Mouse (Mus musculus): ENCODE measurements around the gene Smim5.

Gene Smim5

GRCm38 (mm10) chr11:115894755-115895520, 4.8 kb upstream of the Smim5 start:
- DNase-seq (ENCODE audit: low spot score in 2 of 2) = peak; percentile 63 to 80

DNA sequence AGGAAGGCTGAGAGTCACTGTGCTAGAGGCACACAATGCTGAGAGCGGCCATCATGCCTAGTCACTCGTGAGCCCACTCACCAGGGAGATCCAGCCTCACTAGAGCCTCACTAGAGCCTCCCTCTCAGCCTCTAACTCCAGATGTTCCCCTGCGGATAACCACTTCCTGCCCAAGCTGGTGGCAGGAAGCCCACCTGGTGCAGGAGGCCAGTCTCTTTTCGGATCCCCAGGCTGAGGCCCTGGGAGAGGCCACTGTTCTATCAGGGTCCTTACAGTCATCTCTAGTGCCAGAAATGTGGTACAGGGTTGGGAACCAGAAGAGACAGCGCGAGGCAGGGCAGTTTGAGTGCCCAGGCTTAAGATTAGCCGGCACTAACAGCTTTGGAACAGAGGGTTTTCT, 1.3 kb upstream of the Smim5 start:
- peak; percentile 76 to 81 for DNase-seq (ENCODE audit: low spot score in 2 of 2)

GRCm38 (mm10) chr11:115898886-115899285, 880 bp upstream of the Smim5 start:
- DNase-seq (ENCODE audit: low spot score in 2 of 2) = peak; percentile 68 to 88

- DNase-seq (ENCODE audit: low spot score in 2 of 2) = no peak
These were observed 983 bp downstream of the Smim5 start for GRCm38 (mm10) chr11:115900561-115901337.

DNA sequence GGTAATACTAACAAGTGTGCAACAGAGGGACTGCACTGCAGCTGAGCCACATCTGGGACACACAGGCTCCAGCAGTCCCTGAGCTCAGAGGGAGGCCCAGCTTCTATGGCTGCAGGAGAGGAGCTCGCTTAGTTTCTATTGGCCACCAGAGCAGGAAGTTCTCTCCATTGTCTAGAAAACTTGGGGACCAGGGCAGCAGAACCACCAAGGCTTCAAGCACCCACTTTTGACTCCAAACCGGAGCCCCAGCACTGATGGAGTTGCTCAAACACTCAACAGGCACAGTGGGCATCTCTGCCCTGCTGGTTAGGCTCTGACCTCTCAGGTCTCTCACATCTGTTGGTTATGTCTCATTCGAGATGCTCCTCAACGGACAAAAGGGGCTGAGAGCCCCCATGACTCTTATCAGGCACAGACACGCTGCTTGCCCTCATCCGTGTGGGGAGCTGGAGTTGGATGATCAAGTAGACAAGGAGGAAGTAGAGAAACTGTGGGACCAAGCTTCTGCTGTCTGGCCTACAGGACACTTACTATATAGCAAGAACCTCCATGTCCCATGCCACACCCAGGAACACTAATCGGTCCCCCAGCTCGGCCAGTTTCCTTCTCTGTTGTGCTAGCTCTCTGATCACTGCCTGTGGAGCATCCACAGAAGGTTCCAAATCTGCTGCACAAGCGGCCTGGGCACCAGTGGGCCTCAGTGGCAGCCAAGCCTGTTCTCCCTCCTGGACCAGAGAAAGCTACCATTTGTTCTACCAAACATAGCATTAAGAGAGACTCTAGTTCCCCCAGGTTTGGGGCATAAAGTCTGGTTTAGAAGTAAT, 1.8 kb downstream of the Smim5 start:
- DNase-seq (ENCODE audit: low spot score in 2 of 2) = peak; percentile 57 to 58

- DNase-seq (ENCODE audit: low spot score in 2 of 2) = no peak
These were observed 2.4 kb downstream of the Smim5 start for GRCm38 (mm10) chr11:115902177-115902576.

GRCm38 (mm10) chr11:115902831-115903230, 3.1 kb downstream of the Smim5 start:
- no peak for DNase-seq (ENCODE audit: low spot score in 2 of 2)

GRCm38 (mm10) chr11:115903384-115904230, 3.8 kb downstream of the Smim5 start:
- DNase-seq (ENCODE audit: low spot score in 2 of 2) = no peak

- peak in 1 of 2 experiments; percentile 48 for DNase-seq (ENCODE audit: low spot score in 2 of 2)
These were observed 4.6 kb downstream of the Smim5 start for GRCm38 (mm10) chr11:115904231-115904955.

GRCm38 (mm10) chr11:115904956-115905790, 5.4 kb downstream of the Smim5 start:
- no peak for DNase-seq (ENCODE audit: low spot score in 2 of 2)

GRCm38 (mm10) chr11:115906116-115906515, 6.3 kb downstream of the Smim5 start:
- DNase-seq (ENCODE audit: low spot score in 2 of 2) = no peak

DNA sequence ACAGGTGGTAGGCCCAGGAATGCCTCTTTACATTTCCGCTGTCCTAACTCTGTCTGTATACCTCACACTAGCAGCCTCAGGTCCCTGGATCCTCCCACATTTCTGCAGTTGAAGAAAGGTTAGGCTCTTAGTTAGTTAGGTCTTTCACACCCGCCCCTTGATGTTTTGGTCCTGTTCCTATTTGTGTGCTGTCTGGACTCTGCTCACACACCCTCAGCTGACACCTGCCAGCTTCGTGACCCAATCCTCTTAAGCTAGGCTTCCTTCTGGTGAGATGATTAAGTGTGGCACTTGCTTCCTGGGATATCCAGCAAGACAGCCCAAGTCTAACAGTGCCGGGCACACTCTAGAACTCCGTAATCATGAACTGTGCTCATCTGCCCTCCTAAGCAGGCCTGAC, 6.8 kb downstream of the Smim5 start:
- no peak for DNase-seq (ENCODE audit: low spot score in 2 of 2)

DNA sequence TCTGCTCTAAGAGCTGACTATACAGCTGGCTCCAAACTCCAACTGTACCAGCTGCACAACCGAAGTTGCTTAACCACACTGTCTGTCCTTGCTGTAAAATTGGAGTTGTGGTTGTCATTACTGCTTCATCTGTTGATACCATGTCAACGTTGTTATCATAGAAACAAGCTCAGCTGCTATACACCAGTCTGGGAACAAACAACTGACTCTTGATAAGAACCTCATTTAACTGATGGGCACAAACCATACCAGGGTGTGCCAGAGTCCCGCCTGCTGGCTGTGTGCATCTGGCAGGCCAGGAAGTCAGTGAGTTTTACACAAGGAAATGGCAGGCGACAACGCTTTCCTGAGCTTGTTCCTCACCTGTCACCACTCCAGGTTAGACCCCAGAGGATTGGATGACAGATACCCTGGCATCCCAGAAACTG, 11.4 kb downstream of the Smim5 start:
- DNase-seq (ENCODE audit: low spot score in 2 of 2) = peak; percentile 52 to 54

DNA sequence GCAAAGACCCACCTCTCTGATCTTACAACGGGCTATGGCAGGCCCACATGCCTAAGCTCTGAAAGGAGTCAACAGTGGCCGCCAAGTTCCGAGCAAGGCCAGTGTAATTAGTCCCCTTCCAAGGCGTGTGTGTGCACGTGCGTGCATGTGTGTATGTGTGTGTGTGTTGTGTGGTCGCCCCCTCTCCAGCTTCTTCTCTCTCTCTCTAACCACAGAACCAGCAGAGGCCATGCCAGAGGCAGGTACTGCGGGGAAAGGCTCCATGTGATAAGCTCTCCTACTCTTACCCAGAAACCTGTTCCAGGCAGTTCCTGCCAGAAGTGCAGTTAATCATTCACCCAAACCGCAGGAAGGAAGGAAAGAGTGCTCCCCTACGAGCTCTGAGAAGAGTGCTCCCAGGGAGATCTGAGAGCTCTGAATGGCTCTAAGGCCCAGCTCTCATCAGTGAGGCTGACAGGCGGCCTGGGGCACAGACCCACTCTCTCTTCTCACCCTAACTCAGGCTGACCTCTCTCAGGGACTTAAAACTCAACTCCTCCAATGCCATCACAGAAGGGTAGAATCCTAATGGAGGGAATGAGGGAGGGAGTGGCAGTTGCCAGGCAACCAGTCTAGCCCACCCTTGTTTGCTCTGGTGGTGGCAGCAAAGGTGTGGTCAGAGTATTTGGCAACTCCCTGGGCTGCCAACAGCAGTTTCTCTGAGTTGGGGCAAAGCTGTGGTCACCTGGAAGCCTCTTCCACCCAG, 12.0 kb downstream of the Smim5 start, which contains the start of gene Smim6:
Gene Smim6 (plus strand): TSS at position 386 of the 745 bp plus-strand sequence.
- no peak for DNase-seq (ENCODE audit: low spot score in 2 of 2)

GRCm38 (mm10) chr11:115916579-115916978, 16.8 kb downstream of the Smim5 start:
- no peak for DNase-seq (ENCODE audit: low spot score in 2 of 2)

GRCm38 (mm10) chr11:115918637-115919036, 18.9 kb downstream of the Smim5 start:
- DNase-seq (ENCODE audit: low spot score in 2 of 2) = no peak

GRCm38 (mm10) chr11:115919073-115919472, 19.3 kb downstream of the Smim5 start:
- no peak for DNase-seq (ENCODE audit: low spot score in 2 of 2)

DNA sequence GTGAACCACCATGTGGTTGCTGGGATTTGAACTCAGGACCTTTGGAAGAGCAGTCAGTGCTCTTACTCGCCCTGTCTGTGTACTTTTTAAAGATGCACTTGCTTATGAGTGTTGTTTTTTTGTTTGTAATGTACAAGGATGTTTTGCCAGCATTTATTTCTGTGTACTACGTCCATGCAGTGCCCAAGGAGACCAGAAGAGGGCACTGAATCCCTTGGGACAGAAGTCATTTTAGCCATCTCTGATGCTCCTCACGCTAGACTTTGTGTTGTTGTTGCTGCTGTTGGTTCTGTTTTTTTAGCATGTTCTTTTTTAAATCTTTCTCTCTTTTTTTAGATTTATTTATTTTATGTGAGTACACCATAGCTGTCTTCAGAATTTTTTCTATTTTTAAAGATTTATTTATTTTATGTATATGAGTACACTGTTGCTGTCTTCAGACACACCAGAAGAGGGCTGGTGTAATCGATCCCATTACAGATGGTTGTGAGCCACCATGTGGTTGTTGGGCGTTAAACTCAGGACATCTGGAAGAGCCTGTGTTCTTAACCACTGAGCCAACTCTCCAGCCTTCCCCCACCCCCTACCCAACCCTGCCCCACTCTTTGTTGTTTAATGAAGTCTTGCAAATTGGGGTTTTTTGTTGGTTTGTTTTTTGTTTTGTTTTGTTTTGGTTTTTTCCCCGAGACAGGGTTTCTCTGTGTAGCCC, 20.5 kb downstream of the Smim5 start:
- DNase-seq (ENCODE audit: low spot score in 2 of 2) = peak in 1 of 2 experiments; percentile 63
